Mouse (Mus musculus) erythroblast, embryonic 14.5 days (primary cell): ENCODE measurements around the gene Fam151b.

ENCODE experiments used
- GATA1 ChIP-seq: IDR thresholded peaks from 2 replicates; pipeline ENCODE4 v1.6.1; 2012; ENCODE audit warnings: low read length, inconsistent platforms, mixed read lengths
- TAL1 ChIP-seq: IDR thresholded peaks from 3 replicates; pipeline ENCODE4 v1.6.1; 2012; ENCODE audit warnings: low read length, inconsistent platforms, mixed read lengths

DNA sequence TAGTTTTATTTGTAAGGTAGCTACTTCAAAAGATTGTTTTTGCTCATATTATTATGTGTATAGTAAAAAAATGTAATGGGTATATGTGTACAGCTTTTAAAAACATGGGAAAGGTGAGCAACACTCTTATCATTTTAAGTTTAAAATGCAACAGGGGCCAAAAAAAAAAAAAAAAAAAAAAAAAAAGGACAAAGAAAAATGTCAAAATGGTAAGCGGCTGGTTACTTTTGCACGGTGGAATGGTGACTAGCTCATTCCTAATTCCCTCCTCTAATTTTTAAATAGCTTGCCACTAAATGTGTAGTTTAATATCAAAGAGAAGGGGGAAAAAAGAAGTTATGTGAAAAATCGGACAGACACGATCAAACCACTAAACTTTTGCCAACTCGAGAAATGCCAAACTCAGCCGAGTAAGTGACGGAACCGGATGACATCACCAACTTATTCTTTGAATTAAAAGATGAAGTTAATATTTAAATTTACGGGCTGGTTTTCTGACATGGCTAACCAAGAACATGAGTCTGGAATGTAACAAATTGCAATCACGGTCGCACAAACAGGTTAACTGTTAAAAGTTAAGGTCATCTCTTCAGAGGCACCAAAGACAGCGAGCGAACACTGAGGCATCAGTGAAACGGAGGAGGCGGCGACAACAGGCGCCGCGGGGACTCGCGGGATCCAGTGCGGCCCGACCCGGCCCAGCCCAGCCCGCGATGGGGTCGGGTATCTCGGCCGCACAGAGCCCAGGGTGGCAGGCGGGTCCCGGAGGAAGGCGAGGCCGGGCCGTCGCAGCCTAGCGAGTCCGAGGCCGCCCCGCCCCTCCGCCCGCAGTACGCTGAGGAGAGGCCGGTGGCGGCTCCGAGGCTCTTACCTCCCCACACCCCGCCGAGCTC lies 46.3 kb upstream of the Fam151b start:
- no peak for TF ChIP-seq TAL1
- TF ChIP-seq GATA1, result no peak
